Mouse (Mus musculus) naive thymus-derived CD4-positive, alpha-beta T cell, adult 5 months (primary cell): Measurements from ENCODE around the gene Tbr1. TPM values are rescaled to one million over a fixed set of nuclear protein-coding genes. Genes with fewer than 3 reads are reported as not detected.

Experiments used
- polyA plus RNA-seq: library from polyadenylated mRNA; unstranded; fragments of 100-300 nt; shearing (Covaris generic); gene quantifications from one replicate; pipeline ENCODE4 v1.2.1, GENCODE M21; 2017

Gene Tbr1
- polyA plus RNA-seq: not detected

DNA sequence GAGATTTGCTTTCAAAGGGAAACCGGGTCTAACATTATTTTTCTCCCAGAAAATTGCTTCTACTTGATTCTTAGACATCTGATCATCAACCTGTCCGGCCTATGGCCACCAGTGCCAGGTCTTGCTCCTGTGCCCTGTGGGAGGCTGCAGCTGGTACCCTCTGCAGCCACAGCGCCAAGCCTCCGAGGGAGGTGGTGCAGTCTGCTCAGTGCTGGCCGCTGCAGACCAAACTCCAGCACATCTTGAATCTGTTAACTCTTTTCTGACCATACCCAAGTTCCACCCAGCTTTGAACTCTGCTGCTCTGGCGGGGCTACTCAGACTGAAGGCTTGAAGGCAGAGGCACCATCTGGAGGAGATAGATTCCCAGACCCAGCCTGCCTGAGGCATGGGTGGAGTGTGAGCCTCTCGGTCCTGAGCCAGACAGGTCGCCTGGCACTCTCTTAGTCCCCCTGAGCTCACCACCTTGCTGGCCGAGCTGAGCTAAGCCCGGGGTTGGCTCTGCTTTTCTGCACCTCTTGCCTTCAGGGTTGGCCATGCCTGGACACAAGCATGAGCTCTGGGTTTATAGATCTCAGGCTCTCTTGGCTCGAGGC, at the start of gene Tbr1:
Gene Tbr1 (plus strand): TSS at position 275 of the 596 bp plus-strand sequence.

Other genes with a start within 250 kb of the Tbr1 start
- gene Tank, start 224.3 kb upstream of the Tbr1 start, polyA plus RNA-seq: 52.3 TPM
- gene Psmd14, start 91.2 kb upstream of the Tbr1 start, polyA plus RNA-seq: 129 TPM
- gene Slc4a10, start 243.5 kb downstream of the Tbr1 start, polyA plus RNA-seq: 0.46 TPM